Mouse (Mus musculus) hindbrain, postnatal 0 days (tissue): ENCODE measurements around the gene Mtfr2. TPM values are rescaled to one million over a fixed set of nuclear protein-coding genes. Genes with fewer than 3 reads are reported as not detected.

ENCODE experiments used
- ATAC-seq: fragments of 200-750 bp; cut with Nextera tagmentation; 2 replicates; pipeline ENCODE4 v1.8.0; 2017; ENCODE audit warnings: mild to moderate bottlenecking, moderate TSS enrichment, moderate library complexity
- DNase-seq: peaks from one replicate; pipeline ENCODE4 v3.0.0-alpha.2; 2015; ENCODE audit warnings: low spot score
- H3K27ac ChIP-seq: fragments of 300-500 bp; sonication (generic); 2 replicates; pipeline ENCODE4 v1.5.1; 2014; ENCODE audit warnings: mild to moderate bottlenecking
- H3K27me3 ChIP-seq: fragments of 300-500 bp; sonication (generic); 2 replicates; pipeline ENCODE4 v1.6.1; 2014; ENCODE audit warnings: low read length, mixed read lengths; ENCODE audit not compliant: insufficient read depth
- H3K36me3 ChIP-seq: fragments of 300-500 bp; sonication (generic); 2 replicates; pipeline ENCODE4 v1.6.1; 2014; ENCODE audit warnings: low read length, mixed read lengths; ENCODE audit not compliant: insufficient read depth
- H3K4me1 ChIP-seq: fragments of 300-500 bp; sonication (generic); 2 replicates; pipeline ENCODE4 v1.6.1; 2014; ENCODE audit warnings: antibody characterized with exemption, low read length, mixed read lengths; ENCODE audit not compliant: insufficient read depth
- H3K4me2 ChIP-seq: fragments of 300-500 bp; sonication (generic); 2 replicates; pipeline ENCODE4 v1.6.1; 2014; ENCODE audit warnings: low read depth, mild to moderate bottlenecking, low read length, moderate library complexity, mixed read lengths
- H3K4me3 ChIP-seq: fragments of 300-500 bp; sonication (generic); 2 replicates; pipeline ENCODE4 v1.5.1; 2014; ENCODE audit warnings: low read length
- H3K9ac ChIP-seq: fragments of 300-500 bp; sonication (generic); replicated peaks from 2 replicates; pipeline ENCODE4 v1.6.1; 2014; ENCODE audit warnings: mild to moderate bottlenecking, low read length, moderate library complexity, mixed read lengths
- H3K9me3 ChIP-seq: fragments of 300-500 bp; sonication (generic); 2 replicates; pipeline ENCODE4 v1.6.1; 2016; ENCODE audit warnings: low read length, mixed read lengths
- CTCF ChIP-seq: IDR thresholded peaks from 2 replicates; pipeline ENCODE4 v1.5.1; 2016; ENCODE audit warnings: antibody characterized with exemption, control low read depth, low read depth
- WGBS: fragments of 180-500 bp; shearing (Covaris S2); extraction: QIAGEN DNeasy Blood & Tissue Kit; methylation state at CpG from one replicate; pipeline ENCODE4 v1.1.7; 2014; 5-methylcytosine and 5-hydroxymethylcytosine counted together
- polyA plus RNA-seq: library from polyadenylated mRNA; unstranded; fragments of >200 nt; fragmentation: Nextera tagmentation; extraction: Ambion mirVana; gene quantifications from 2 replicates; pipeline ENCODE4 v1.2.1, GENCODE M21; 2015
- total RNA-seq: library from RNA; depleted of rRNA; stranded (reverse); fragments of >200 nt; gene quantifications from 2 replicates; pipeline ENCODE4 v1.2.3, GENCODE M21; 2014

Gene Mtfr2
- total and polyA plus RNA-seq, 2 experiments from 2014 or later, result 0.30 TPM; not detected in 1

DNA sequence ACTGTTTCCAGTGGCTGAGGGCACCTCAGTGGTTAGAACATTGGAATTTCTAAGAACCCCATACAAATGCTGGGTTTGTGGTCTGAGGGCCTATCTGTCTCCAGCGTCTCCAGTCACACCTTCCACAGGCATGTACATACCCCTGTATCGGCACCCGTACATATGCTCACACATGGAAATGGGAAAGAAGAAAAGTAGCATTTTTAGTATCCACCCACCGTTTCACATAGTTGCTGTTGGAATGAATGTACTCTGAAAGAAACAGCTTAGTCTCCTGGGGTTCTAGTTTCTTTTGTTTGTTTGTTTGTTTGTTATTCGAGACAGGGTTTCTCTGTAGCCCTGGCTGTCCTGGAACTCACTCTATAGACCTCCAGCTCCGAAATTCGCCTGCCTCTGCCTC is 9.7 kb upstream of the Mtfr2 start:
- Histone ChIP-seq H3K4me2 (no peak overlapping the region), H3K27me3 (no peaks in the 10 kb centered on the region), H3K4me1 (no peaks in the 10 kb centered on the region), H3K9me3 (no peaks in the 10 kb centered on the region), H3K9ac (no peak overlapping the region), H3K36me3 (peaks cover 39% of the 10 kb centered on the region), H3K4me3 (no peak overlapping the region), H3K27ac (no peak overlapping the region)
- 83% methylated on average over 7 of the region's 7 CpGs for WGBS
- no peak for TF ChIP-seq CTCF
- no peak for DNase-seq
- ATAC-seq, result no peak

DNA sequence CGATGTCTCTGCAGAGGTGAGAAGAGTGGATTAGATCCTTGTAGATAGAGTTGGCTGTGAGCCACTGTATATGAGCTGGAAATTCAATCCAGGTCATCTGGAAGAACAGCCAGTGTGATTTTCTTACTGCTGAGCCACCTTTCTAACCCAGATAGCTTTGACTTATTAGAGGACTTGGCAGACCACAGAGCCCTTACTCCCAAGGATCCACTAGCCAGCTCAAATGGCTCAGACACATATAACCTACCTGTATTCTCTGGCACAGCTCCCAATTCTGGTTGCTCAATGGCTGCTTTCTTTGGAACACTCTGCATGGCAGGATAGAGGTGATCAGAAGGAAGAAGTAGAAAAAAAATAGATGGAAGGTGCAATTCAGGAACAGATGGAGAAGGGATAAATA is 1.8 kb upstream of the Mtfr2 start:
- H3K4me1 ChIP-seq, result no peaks in the 10 kb centered on the region
- H3K9me3 ChIP-seq, result no peaks in the 10 kb centered on the region
- no peaks in the 10 kb centered on the region for H3K27me3 ChIP-seq
- peaks cover 26% of the 10 kb centered on the region; the same call in 1 of the 2 replicates for H3K36me3 ChIP-seq
- H3K4me2 ChIP-seq, result no peak overlapping the region
- DNase-seq (peak; percentile 15), ATAC-seq (no peak)
- no peak overlapping the region for H3K9ac ChIP-seq
- H3K4me3 ChIP-seq, result no peak overlapping the region
- TF ChIP-seq CTCF, result no peak
- no peak overlapping the region for H3K27ac ChIP-seq
- 69% methylated on average over 1 of the region's 1 CpGs for WGBS

DNA sequence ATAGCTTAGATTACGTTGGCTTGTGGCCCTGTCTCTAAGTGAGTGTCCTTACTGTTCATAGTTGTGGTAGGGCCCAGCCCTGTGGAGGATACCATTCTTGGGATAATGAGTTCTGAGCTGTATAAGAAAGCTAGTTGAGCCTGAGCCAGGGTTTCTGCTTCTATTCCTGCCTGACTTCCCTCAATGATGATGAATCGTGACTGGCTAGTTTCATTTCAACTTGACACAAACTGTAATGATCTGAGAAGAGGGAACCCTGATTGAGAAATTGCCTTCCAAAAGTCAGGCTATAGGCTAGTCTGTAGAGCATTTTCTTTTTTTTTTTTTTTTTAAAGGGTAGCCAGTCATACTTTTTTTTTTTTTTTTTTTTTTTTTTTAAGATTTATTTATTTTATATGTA is 1.3 kb downstream of the Mtfr2 start:
- Histone ChIP-seq H3K36me3 (peaks cover 15% of the 10 kb centered on the region; the same call in 1 of the 2 replicates), H3K4me1 (no peaks in the 10 kb centered on the region), H3K27ac (no peak overlapping the region), H3K9me3 (no peaks in the 10 kb centered on the region), H3K27me3 (no peaks in the 10 kb centered on the region), H3K4me3 (no peak overlapping the region), H3K9ac (no peak overlapping the region), H3K4me2 (no peak overlapping the region)
- ATAC-seq, result no peak
- TF ChIP-seq CTCF, result no peak
- 93% methylated on average over 2 of the region's 2 CpGs for WGBS
- DNase-seq, result no peak

DNA sequence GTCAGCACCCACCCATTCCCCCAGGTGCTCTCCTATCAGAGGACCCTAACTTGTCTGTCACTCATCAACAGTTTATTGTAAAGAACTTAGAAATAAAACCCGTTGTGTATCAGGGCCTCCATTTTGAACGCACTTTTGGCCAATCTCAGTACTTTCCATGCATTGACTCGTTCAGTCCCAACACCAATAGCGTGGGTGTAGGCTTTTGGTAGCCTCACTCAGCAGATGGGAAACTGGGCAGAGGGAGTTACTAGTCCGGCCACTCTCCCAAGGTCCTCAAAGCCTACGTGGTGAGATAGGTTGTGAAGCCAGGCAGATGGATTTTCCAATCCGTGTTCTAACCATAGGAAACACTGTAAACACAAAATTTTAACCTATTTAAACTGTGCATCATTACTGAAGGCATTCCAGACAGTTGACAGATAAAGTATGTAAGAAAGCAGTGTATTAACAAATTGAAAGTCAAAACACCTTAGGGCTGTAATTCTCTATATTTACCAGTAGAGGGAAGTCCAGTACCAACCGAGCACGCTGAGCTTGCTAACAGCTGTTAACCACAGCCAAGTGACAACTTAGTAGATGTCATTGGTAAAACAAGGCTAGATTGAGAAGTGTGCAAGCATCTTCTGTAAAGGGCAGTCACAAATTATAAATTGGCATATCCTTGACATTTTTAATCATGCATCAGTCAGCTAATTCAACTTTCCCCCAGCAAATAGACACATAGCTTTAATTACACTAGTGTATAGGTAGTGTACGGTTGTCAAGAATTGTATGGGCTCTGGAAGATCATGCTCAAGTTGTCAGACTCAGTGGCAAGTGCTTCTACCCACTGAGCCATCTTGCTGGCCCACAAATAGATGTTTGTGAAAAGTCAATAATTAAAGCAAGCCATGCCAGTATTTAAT is 14.2 kb downstream of the Mtfr2 start:
- Histone ChIP-seq H3K4me1 (no peaks in the 10 kb centered on the region), H3K9ac (no peak overlapping the region), H3K27me3 (no peaks in the 10 kb centered on the region), H3K36me3 (no peaks in the 10 kb centered on the region), H3K9me3 (no peaks in the 10 kb centered on the region), H3K4me2 (no peak overlapping the region), H3K4me3 (no peak overlapping the region), H3K27ac (no peak overlapping the region)
- ATAC-seq (peak; percentile 73), DNase-seq (peak; percentile 80)
- 60% methylated on average over 10 of the region's 10 CpGs for whole genome bisulfite sequencing
- TF ChIP-seq CTCF, result peak; percentile 91

DNA sequence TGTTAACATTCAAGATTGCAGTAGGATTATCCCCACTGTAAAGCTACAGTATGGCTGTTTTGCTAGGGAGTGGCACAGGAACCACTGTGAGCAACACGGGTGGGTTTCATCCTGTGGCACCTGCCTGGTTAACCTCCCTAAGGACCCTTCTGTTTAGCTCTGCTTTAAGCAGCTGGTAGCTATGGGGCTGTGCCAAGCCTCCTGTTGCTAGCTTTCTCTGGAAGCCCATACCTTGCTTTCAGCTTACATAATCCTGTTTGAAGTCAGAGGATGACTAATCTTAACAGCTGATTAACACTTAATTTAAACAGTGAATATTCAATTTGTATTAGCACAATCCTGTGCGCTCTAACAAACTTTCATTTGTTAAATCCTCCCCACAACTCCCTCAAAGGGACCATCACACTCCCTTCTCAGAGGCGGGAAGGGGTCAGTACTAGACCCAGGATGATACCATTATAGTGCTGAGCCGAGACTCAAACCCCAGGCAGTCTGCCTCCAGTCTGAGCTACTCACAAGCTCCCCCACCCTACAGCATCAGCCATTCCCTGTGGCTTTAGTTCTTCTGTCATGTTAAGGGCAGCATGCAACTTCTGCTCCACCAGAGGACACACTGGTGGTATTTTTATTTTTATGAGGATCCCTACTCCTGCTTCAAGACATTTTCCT is 15.0 kb downstream of the Mtfr2 start:
- no peaks in the 10 kb centered on the region for H3K4me1 ChIP-seq
- DNase-seq (peak; percentile 36), ATAC-seq (no peak)
- H3K4me2 ChIP-seq, result no peak overlapping the region
- H3K9me3 ChIP-seq, result 0 out of 2 replicates have a peak, but pooled peaks cover 1% of the 10 kb centered on the region
- no peak overlapping the region for H3K9ac ChIP-seq
- H3K4me3 ChIP-seq, result no peak overlapping the region
- H3K27me3 ChIP-seq, result no peaks in the 10 kb centered on the region
- 68% methylated on average over 4 of the region's 4 CpGs for WGBS
- H3K36me3 ChIP-seq, result no peaks in the 10 kb centered on the region
- no peak for TF ChIP-seq CTCF
- no peak overlapping the region for H3K27ac ChIP-seq

DNA sequence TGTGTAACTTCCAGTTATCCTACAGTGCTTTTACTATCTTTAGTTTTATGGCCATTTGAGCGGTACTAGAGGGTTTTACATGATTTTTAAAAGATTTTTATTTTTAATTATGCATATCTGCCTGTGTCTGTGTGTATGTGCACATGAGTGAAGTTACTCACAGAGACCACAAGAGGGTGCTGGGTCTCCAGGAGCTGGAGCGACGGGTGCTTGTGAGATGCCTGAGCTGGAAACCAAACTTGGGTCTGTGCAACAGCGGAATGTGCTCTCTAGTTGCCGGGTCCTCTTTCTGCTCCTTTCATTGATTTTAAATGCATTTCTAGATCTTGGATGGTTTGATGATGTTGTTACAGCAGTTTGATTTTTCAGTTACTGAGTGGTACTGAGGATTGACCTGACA is 24.5 kb downstream of the Mtfr2 start:
- Histone ChIP-seq H3K4me2 (no peak overlapping the region), H3K36me3 (no peaks in the 10 kb centered on the region), H3K27ac (no peak overlapping the region), H3K4me3 (no peak overlapping the region), H3K9ac (no peak overlapping the region), H3K27me3 (no peaks in the 10 kb centered on the region), H3K9me3 (0 out of 2 replicates have a peak, but pooled peaks cover 2% of the 10 kb centered on the region), H3K4me1 (no peaks in the 10 kb centered on the region)
- DNase-seq (no peak), ATAC-seq (no peak)
- WGBS, result 95% methylated on average over 5 of the region's 5 CpGs
- TF ChIP-seq CTCF, result no peak; the same call in 1 of the 2 replicates

DNA sequence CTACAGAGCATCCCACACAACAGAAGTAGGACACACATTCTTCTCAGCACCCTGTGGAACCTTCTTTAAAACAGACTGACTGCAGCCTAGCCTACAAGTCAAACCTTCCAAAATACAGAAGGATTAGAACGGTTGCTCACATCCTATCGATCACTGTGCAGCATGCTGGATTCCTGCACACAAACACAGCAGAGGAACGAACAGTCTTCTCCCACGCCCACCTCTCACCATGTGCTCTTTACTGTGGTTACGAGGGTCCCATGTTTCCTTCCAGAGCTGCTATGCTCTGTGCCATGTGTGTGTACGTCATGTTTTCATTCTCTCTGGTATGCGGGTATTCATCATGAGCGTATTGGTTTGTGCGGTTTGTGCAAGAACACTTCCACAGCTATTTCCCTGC is 30.1 kb downstream of the Mtfr2 start:
- Histone ChIP-seq H3K9ac (no peak overlapping the region), H3K4me3 (no peak overlapping the region), H3K27me3 (no peaks in the 10 kb centered on the region), H3K4me2 (no peak overlapping the region), H3K27ac (no peak overlapping the region), H3K9me3 (no peaks in the 10 kb centered on the region), H3K36me3 (no peaks in the 10 kb centered on the region), H3K4me1 (no peaks in the 10 kb centered on the region)
- no peak for DNase-seq
- 91% methylated on average over 9 of the region's 9 CpGs for WGBS
- ATAC-seq, result no peak
- no peak for TF ChIP-seq CTCF
